Mouse (Mus musculus): ENCODE measurements around the gene Ms4a4c. TPM values are rescaled to one million over a fixed set of nuclear protein-coding genes. Genes with fewer than 3 reads are reported as not detected.

Ms4a4c gene
- 26.6 and 27.6 TPM in 2 replicates for total RNA-seq (2023)

DNA sequence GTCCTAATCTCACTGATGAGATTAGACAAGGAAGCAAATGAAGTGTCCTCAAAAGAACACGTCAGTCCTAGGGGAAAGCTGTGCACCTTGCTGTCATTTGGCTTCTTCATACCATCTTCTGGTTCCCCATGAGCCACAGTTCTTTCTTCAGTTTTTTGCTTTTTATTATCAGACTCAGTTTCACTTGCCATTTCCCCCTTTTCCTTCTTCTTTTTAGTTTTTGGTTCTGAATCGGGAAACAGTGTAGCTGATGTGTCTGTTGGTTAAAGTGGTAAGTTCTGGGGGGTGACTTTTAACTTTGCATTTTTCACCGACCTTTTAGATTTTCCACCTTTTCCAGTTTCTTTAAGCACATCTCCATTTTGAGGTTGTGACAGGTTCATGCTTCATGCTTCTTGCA lies at the start of gene Ms4a4c:
Gene Ms4a4c (plus strand): TSS at position 244 of the 400 bp plus-strand sequence.

DNA sequence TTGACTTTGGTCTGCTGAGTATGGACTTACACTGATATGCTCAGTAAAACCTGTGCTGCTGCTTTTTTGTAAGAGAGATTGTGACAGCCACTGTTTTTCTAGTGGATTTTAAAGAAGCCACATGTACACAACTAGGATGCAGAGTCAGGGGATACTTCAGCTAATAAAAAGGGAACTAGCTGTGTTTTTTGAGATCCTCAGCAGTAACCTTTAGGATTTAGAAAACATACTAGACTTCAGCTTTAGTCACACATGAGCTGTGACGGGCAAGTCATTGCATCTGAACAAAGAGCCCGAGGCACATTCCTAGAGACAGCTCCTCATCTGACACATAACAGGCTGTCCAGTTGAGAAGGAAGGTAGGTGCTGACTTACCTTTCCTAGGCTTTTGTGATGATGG lies 29.3 kb upstream of the Ms4a4c start, which contains the start of gene Ms4a4a:
Gene Ms4a4a (plus strand): TSS at position 251 of the 400 bp plus-strand sequence.

DNA sequence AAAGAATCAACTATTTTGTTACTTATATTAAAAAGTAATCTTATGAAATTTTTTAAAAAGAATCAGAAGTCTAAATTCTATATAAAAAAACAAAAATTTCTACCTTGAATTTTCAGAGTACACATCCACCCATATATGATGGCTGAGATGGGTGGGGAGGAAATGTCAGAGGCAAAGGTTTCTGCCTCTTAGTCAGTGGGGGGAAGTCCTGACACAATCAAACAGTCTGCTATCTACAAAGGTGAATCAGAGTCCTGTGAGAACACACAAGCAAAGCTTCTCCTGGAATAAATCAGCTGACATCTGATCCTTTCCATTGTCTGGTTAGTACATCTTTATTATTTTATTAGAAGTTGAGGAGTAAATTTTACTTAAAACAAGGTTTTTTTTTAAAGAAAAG lies 38.8 kb downstream of the Ms4a4c start, which contains the start of gene Ms4a4b:
Gene Ms4a4b (plus strand): TSS at position 216 of the 400 bp plus-strand sequence.

GRCm38 (mm10) chr19:11469215-11469614 lies 64.6 kb downstream of the Ms4a4c start, which contains the start of gene Ms4a6c:
TSS of gene Ms4a6c (plus strand) at chr19:11469366.

Other genes with a start within 250 kb of the Ms4a4c start
- not detected in 2 replicates for gene 1700025F22Rik, start 239.4 kb upstream of the Ms4a4c start, total RNA-seq (2023)
- gene Ms4a13, start 208.0 kb upstream of the Ms4a4c start, total RNA-seq (2023) = not detected in 2 replicates
- not detected in 2 replicates for gene Ms4a12, start 172.3 kb upstream of the Ms4a4c start, total RNA-seq (2023)
- 0.86 and 0.95 TPM in 2 replicates for gene Ms4a1, start 138.5 kb upstream of the Ms4a4c start, total RNA-seq (2023)
- gene Ms4a5, start 120.9 kb upstream of the Ms4a4c start, total RNA-seq (2023) = not detected in 2 replicates
- not detected in 2 replicates for gene Ms4a14, start 90.3 kb upstream of the Ms4a4c start, total RNA-seq (2023)
- gene Ms4a7, start 68.6 kb upstream of the Ms4a4c start, total RNA-seq (2023) = 0.25 TPM in 1 of 2 replicates, not detected in the other
- gene Ms4a4a, start 29.2 kb upstream of the Ms4a4c start, total RNA-seq (2023) = 8.6 and 9.1 TPM in 2 replicates
- gene Ms4a4b, start 38.8 kb downstream of the Ms4a4c start, total RNA-seq (2023) = 3.4 and 5.1 TPM in 2 replicates
- 117 and 149 TPM in 2 replicates for gene Ms4a6c, start 64.6 kb downstream of the Ms4a4c start, total RNA-seq (2023)
- 1.5 and 2.4 TPM in 2 replicates for gene Gm8369, start 81.2 kb downstream of the Ms4a4c start, total RNA-seq (2023)
- 11.9 and 14.9 TPM in 2 replicates for gene Ms4a6b, start 111.7 kb downstream of the Ms4a4c start, total RNA-seq (2023)
- not detected in 2 replicates for gene Ms4a4d, start 132.0 kb downstream of the Ms4a4c start, total RNA-seq (2023)
- gene Ms4a6d, start 200.1 kb downstream of the Ms4a4c start, total RNA-seq (2023) = 5.6 and 9.4 TPM in 2 replicates
- 3.3 and 3.5 TPM in 2 replicates for gene Ms4a2, start 218.9 kb downstream of the Ms4a4c start, total RNA-seq (2023)
- 72.4 and 78.0 TPM in 2 replicates for gene Ms4a3, start 236.1 kb downstream of the Ms4a4c start, total RNA-seq (2023)